ENCODE assay signal across 11 mouse cellular contexts in the genomic region with DNA sequence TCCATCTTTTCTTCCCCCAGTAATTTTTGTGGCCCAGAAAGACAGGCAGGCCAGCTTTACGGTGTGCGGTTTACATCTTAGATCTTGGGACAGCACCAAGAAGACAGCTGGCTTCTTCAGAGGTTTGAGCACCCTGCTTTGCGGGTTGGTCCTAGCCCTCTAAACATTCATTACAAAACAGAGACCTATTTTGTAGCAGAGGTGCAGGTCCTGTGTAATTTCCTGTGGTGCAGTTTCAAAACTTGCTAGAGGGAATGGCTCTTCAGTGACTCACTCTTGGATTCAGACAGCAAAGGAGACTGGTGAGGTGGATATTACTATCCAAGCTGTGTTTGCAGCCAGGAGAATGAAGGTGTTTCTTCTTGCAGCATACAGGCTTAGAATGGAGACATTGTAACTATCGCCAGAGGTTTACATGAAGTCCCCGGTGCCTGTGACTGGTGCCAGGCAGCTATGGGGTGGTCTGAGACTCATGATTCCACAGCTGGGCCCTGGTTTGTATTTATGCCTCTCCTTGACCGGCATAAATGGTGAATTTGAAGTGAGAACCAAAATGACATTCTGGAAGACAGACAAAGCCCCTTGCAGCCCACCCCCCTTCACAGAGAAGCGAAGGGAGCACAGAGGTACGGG. TPM values are rescaled to one million over a fixed set of nuclear protein-coding genes. Genes with fewer than 3 reads are reported as not detected.
DNase-seq lines count a peak whose midpoint lies in the region; ATAC-seq and TF ChIP-seq lines count a peak whose summit lies in the region.
"Had no signal": no experiment of that assay in that cellular context is flagged by ENCODE, and none has a peak within 500 bp of the region (broad histone marks: within the 10 kb centered on the region; RNA-seq: fewer than 3 reads in every experiment).

No protein-coding gene starts in this region.

- WGBS in kidney, embryonic 15.5 days = 80% methylated on average over 8 of the region's 8 CpGs

- peak overlapping the region; percentile 69 for H3K27ac ChIP-seq in kidney, embryonic 15.5 days
- H3K27ac ChIP-seq: kidney, postnatal 0 days had no signal

- no peak overlapping the region for H3K9ac ChIP-seq in kidney, embryonic 15.5 days

- H3K27me3 ChIP-seq in kidney, embryonic 15.5 days = no peaks in the 10 kb centered on the region
- no peaks in the 10 kb centered on the region for H3K27me3 ChIP-seq in myocyte (ENCODE audit: control insufficient read depth, insufficient read depth, insufficient read length)

- ATAC-seq in kidney, embryonic 15.5 days (replicated peaks; ENCODE audit: low FRiP score) = no peak
- ATAC-seq in hematopoietic stem cell, adult 5-6 weeks (replicated peaks in 1 of 2; ENCODE audit: insufficient read depth in 1 of 2, low FRiP score in 2 of 2, low TSS enrichment in 1 of 2, low read depth in 1 of 2, poor library complexity in 2 of 2, severe bottlenecking in 2 of 2) = peak; percentile 33 to 77; a peak in 1 of 4 replicates
- ATAC-seq: forebrain, embryonic 14.5 days had no signal

- H3K9me3 ChIP-seq in kidney, embryonic 15.5 days (replicated peaks) = no peaks in the 10 kb centered on the region

- no peaks in the 10 kb centered on the region for H3K36me3 ChIP-seq in kidney, embryonic 15.5 days
- H3K36me3 ChIP-seq in myocyte (ENCODE audit: control insufficient read depth, insufficient read depth) = no peaks in the 10 kb centered on the region

- H3K79me2 ChIP-seq in myocyte (ENCODE audit: control insufficient read depth, insufficient read depth) = no peaks in the 10 kb centered on the region

- no peak overlapping the region for H3K4me2 ChIP-seq in kidney, embryonic 15.5 days
- H3K4me2 ChIP-seq in myocyte (ENCODE audit: low read depth) = peak overlapping the region; percentile 88

- no peak for TF ChIP-seq POLR2A in myocyte (IDR thresholded peaks at IDR 0.05; ENCODE audit: insufficient read length, low read depth)

- H3K4me3 ChIP-seq in kidney, embryonic 15.5 days (replicated peaks) = no peak overlapping the region
- peak overlapping the region; percentile 21 for H3K4me3 ChIP-seq in myocyte

- H3ac ChIP-seq in myocyte (ENCODE audit: control insufficient read depth, insufficient read length) = no peak overlapping the region

- no peak for DNase-seq in kidney, postnatal 4 days
- peak; percentile 70 for DNase-seq in NIH3T3 (ENCODE audit: low read depth)
- no peak for DNase-seq in natural killer cell, adult 2 months (ENCODE audit: low spot score in 2 of 2)
- DNase-seq in cerebellum, postnatal 10 days = no peak
- no peak for DNase-seq in gastrocnemius, postnatal 4 days (ENCODE audit: low spot score in 2 of 2)
- DNase-seq: cerebellum, adult 9-10 months had no signal

- peaks cover 40% of the 10 kb centered on the region for H3K4me1 ChIP-seq in kidney, embryonic 15.5 days

TF ChIP-seq in myocyte, 11 proteins besides CTCF, POLR2A, EP300 and RAD21:
- TF ChIP-seq MAX (IDR thresholded peaks at IDR 0.05; ENCODE audit: low read depth) = no peak
- no peak for TF ChIP-seq REST (IDR thresholded peaks at IDR 0.05; ENCODE audit: insufficient read depth, insufficient read length)
- peak; percentile 42; the same call in 1 of the 2 replicates for TF ChIP-seq CEBPB (IDR thresholded peaks at IDR 0.05; ENCODE audit: insufficient read depth, poor library complexity, severe bottlenecking)
- TF ChIP-seq TCF12 (IDR thresholded peaks at IDR 0.05; ENCODE audit: insufficient read depth, poor library complexity, severe bottlenecking) = peak; percentile 35
- no peak for TF ChIP-seq E2F4 (IDR thresholded peaks at IDR 0.05; ENCODE audit: insufficient read depth)
- no peak for TF ChIP-seq POLR2AphosphoS2 (IDR thresholded peaks at IDR 0.05; ENCODE audit: insufficient read length, low read depth)
- TF ChIP-seq MYOG (IDR thresholded peaks at IDR 0.05; ENCODE audit: control insufficient read depth in 1 of 3, insufficient read depth in 1 of 3, insufficient read length in 2 of 3, low read depth in 2 of 3) = peak in 2 of 3 experiments; percentile 15 to 64
- no peak for TF ChIP-seq TCF3 (IDR thresholded peaks at IDR 0.05; ENCODE audit: insufficient read length, low read depth)
- no peak for TF ChIP-seq USF1 (IDR thresholded peaks at IDR 0.05; ENCODE audit: low read depth)
- TF ChIP-seq SRF (IDR thresholded peaks at IDR 0.05; ENCODE audit: control insufficient read depth, insufficient read length, low read depth) = no peak
- TF ChIP-seq MYOD1 (IDR thresholded peaks at IDR 0.05; ENCODE audit: control insufficient read depth in 1 of 3, insufficient read length in 2 of 3, low read depth in 2 of 3) = peak in 2 of 3 experiments; percentile 69 to 84

RNA-seq across cellular contexts. Expression of gene Phlda1, which starts 10.8 kb away (rescaled TPM):
- 38.2 and 38.6 TPM in 2 replicates for polyA plus RNA-seq in kidney, embryonic 15.5 days (2015; fragmentation: Nextera tagmentation; extraction: Ambion mirVana)
- 0.88 and 3.4 TPM in 2 replicates for total RNA-seq in hematopoietic stem cell, adult 5-6 weeks (2017)
- 56.1 TPM for polyA plus RNA-seq in myocyte (2012; fragmentation: generic; extraction: Trizol)
- 10 to 100 TPM; 13.5 to 13.6 TPM for total RNA-seq in gastrocnemius, postnatal 4 days (2021)

RNA-seq across cellular contexts. Expression of gene Nap1l1, which starts 43.9 kb away (rescaled TPM):
- polyA plus RNA-seq in kidney, embryonic 15.5 days (2015; fragmentation: Nextera tagmentation; extraction: Ambion mirVana) = 249 and 270 TPM in 2 replicates
- total RNA-seq in hematopoietic stem cell, adult 5-6 weeks (2017) = 611 and 635 TPM in 2 replicates
- 130 TPM for polyA plus RNA-seq in myocyte (2012; fragmentation: generic; extraction: Trizol)
- 100 to 1,000 TPM; 124 to 133 TPM for total RNA-seq in gastrocnemius, postnatal 4 days (2021)
